Mouse (Mus musculus) erythroid progenitor cell, adult 5-6 weeks (primary cell): ENCODE measurements at regions not wholly inside any gene's neighbourhood (a gene's known extent, or its start where the extent isn't known, plus 50 kb on each side); places are given as distances from the start of the nearest gene placed in this dataset.

ENCODE experiments used
- ATAC-seq: replicated peaks from 2 replicates; pipeline ENCODE4 v1.8.0; 2016; ENCODE audit warnings: moderate number of reproducible peaks, mild to moderate bottlenecking, moderate TSS enrichment, inconsistent platforms; ENCODE audit not compliant: poor library complexity, low FRiP score, severe bottlenecking

GRCm38 (mm10) chr6:51078967-51079355 lies 353.5 kb upstream of the Nfe2l3 start:
- no peak for ATAC-seq

GRCm38 (mm10) chr6:51081056-51081455 lies 351.4 kb upstream of the Nfe2l3 start:
- ATAC-seq: no peak

GRCm38 (mm10) chr6:51084656-51085055 lies 347.8 kb upstream of the Nfe2l3 start:
- no peak for ATAC-seq

GRCm38 (mm10) chr6:51085547-51085946 lies 346.9 kb upstream of the Nfe2l3 start:
- ATAC-seq: no peak

- no peak for ATAC-seq
Observed at GRCm38 (mm10) chr6:51086347-51086746, 346.1 kb upstream of the Nfe2l3 start.

- ATAC-seq: no peak
Observed at GRCm38 (mm10) chr6:51087806-51088205, 344.7 kb upstream of the Nfe2l3 start.

GRCm38 (mm10) chr6:51088641-51089372 lies 343.7 kb upstream of the Nfe2l3 start:
- no peak for ATAC-seq

- ATAC-seq: no peak
Observed at GRCm38 (mm10) chr6:51093196-51093595, 339.3 kb upstream of the Nfe2l3 start.

- no peak for ATAC-seq
Observed at GRCm38 (mm10) chr6:51094304-51094703, 338.2 kb upstream of the Nfe2l3 start.

- no peak for ATAC-seq
Observed at GRCm38 (mm10) chr6:51097488-51097887, 335.0 kb upstream of the Nfe2l3 start.

- no peak for ATAC-seq
Observed at GRCm38 (mm10) chr6:51100341-51100740, 332.1 kb upstream of the Nfe2l3 start.

GRCm38 (mm10) chr6:51103236-51103635 lies 329.2 kb upstream of the Nfe2l3 start:
- ATAC-seq: no peak

GRCm38 (mm10) chr6:51104336-51104735 lies 328.1 kb upstream of the Nfe2l3 start:
- ATAC-seq: no peak

GRCm38 (mm10) chr6:51108336-51108956 lies 324.0 kb upstream of the Nfe2l3 start:
- no peak for ATAC-seq

- no peak for ATAC-seq
Observed at GRCm38 (mm10) chr6:51110596-51110995, 321.9 kb upstream of the Nfe2l3 start.

- no peak for ATAC-seq
Observed at GRCm38 (mm10) chr6:51114604-51115333, 317.7 kb upstream of the Nfe2l3 start.

- no peak for ATAC-seq
Observed at GRCm38 (mm10) chr6:51118833-51119535, 313.5 kb upstream of the Nfe2l3 start.

GRCm38 (mm10) chr6:51119691-51120302 lies 312.7 kb upstream of the Nfe2l3 start:
- no peak for ATAC-seq

GRCm38 (mm10) chr6:51122941-51123340 lies 309.5 kb upstream of the Nfe2l3 start:
- ATAC-seq: no peak

- ATAC-seq: no peak
Observed at GRCm38 (mm10) chr6:51127851-51128250, 304.6 kb upstream of the Nfe2l3 start.
